Mouse (Mus musculus) megakaryocyte, embryonic 14.5 days (primary cell): Measurements from ENCODE around the gene BC005537.

Experiments
- FLI1 ChIP-seq: IDR thresholded peaks from 2 replicates; pipeline ENCODE4 v1.6.1; 2012; ENCODE audit warnings: low read length, inconsistent platforms, mixed read lengths
- GATA1 ChIP-seq: IDR thresholded peaks from 3 replicates; pipeline ENCODE4 v1.6.1; 2012; ENCODE audit warnings: mixed read lengths, low read length, inconsistent platforms, borderline replicate concordance

- TF ChIP-seq GATA1, result no peak
- no peak for TF ChIP-seq FLI1
Measured at GRCm38 (mm10) chr13:24759451-24759850, 42.0 kb upstream of the BC005537 start.
